Mouse (Mus musculus): Measurements from ENCODE around the gene Eno3. TPM values are rescaled to one million over a fixed set of nuclear protein-coding genes. Genes with fewer than 3 reads are reported as not detected.
A peak's percentile ranks its signal among the peaks of the same experiment; 100 is the strongest.

Eno3 gene
- polyA plus RNA-seq, 1 experiment from 2014 or later, result 468 TPM

- no peak overlapping the region for H3K4me3 ChIP-seq (ENCODE audit: control insufficient read depth in 1 of 2, insufficient read depth in 1 of 2, low read depth in 1 of 2, low read length in 2 of 2)
- ATAC-seq (ENCODE audit: insufficient number of reproducible peaks, insufficient read depth, low FRiP score, low read depth), result no peak
- H3K27me3 ChIP-seq (ENCODE audit: control insufficient read depth, insufficient read depth, low read length), result no peaks in the 10 kb centered on the region
- no peak overlapping the region for H3K9ac ChIP-seq (ENCODE audit: low read length)
- H3K4me1 ChIP-seq (ENCODE audit: control insufficient read depth in 2 of 2, insufficient read depth in 2 of 2, low read length in 2 of 2), result peaks cover 20 to 54% of the 10 kb centered on the region in 2 experiments
- H3K36me3 ChIP-seq (ENCODE audit: control insufficient read depth, insufficient read depth, low read length), result peaks cover 66% of the 10 kb centered on the region
- peak overlapping the region; percentile 99; the same call in 1 of the 2 replicates for H3K4me2 ChIP-seq (ENCODE audit: low read length)
- no peaks in the 10 kb centered on the region for H3K9me3 ChIP-seq (ENCODE audit: control insufficient read depth, low read length)
- WGBS, result 80% methylated on average over 8 of the region's 8 CpGs
- H3K27ac ChIP-seq (replicated peaks in 1 of 2; ENCODE audit: control insufficient read depth in 1 of 2, insufficient read depth in 1 of 2, low read depth in 2 of 2, low read length in 2 of 2), result no peak overlapping the region
Observed at GRCm38 (mm10) chr11:70649185-70649734, 7.7 kb upstream of the Eno3 start.

GRCm38 (mm10) chr11:70650322-70651175 is 6.5 kb upstream of the Eno3 start:
- Histone ChIP-seq H3K4me1 (ENCODE audit: control insufficient read depth in 2 of 2, insufficient read depth in 2 of 2, low read length in 2 of 2) (peaks cover 16 to 49% of the 10 kb centered on the region in 2 experiments), H3K9ac (ENCODE audit: low read length) (peak overlapping the region; percentile 21; the same call in 1 of the 2 replicates), H3K4me2 (ENCODE audit: low read length) (0 out of 2 replicates have a peak overlapping the region, but pooled peaks have one; percentile 12), H3K27me3 (ENCODE audit: control insufficient read depth, insufficient read depth, low read length) (no peaks in the 10 kb centered on the region), H3K36me3 (ENCODE audit: control insufficient read depth, insufficient read depth, low read length) (peaks cover 53% of the 10 kb centered on the region), H3K4me3 (ENCODE audit: control insufficient read depth in 1 of 2, insufficient read depth in 1 of 2, low read depth in 1 of 2, low read length in 2 of 2) (no peak overlapping the region), H3K9me3 (ENCODE audit: control insufficient read depth, low read length) (no peaks in the 10 kb centered on the region), H3K27ac (replicated peaks in 1 of 2; ENCODE audit: control insufficient read depth in 1 of 2, insufficient read depth in 1 of 2, low read depth in 2 of 2, low read length in 2 of 2) (peak overlapping the region in 1 of 2 experiments; percentile 12; a peak in 2 of 4 replicates)
- WGBS, result 68% methylated on average over 12 of the region's 12 CpGs
- ATAC-seq (ENCODE audit: insufficient number of reproducible peaks, insufficient read depth, low FRiP score, low read depth), result no peak

GRCm38 (mm10) chr11:70651391-70651790 is 5.6 kb upstream of the Eno3 start:
- peak overlapping the region; percentile 21; the same call in 1 of the 2 replicates for H3K9ac ChIP-seq (ENCODE audit: low read length)
- peak overlapping the region in 1 of 2 experiments; percentile 12; a peak in 1 of 4 replicates for H3K27ac ChIP-seq (replicated peaks in 1 of 2; ENCODE audit: control insufficient read depth in 1 of 2, insufficient read depth in 1 of 2, low read depth in 2 of 2, low read length in 2 of 2)
- WGBS, result 52% methylated on average over 2 of the region's 2 CpGs
- no peaks in the 10 kb centered on the region for H3K27me3 ChIP-seq (ENCODE audit: control insufficient read depth, insufficient read depth, low read length)
- peaks cover 50% of the 10 kb centered on the region for H3K36me3 ChIP-seq (ENCODE audit: control insufficient read depth, insufficient read depth, low read length)
- no peak for ATAC-seq (ENCODE audit: insufficient number of reproducible peaks, insufficient read depth, low FRiP score, low read depth)
- no peak overlapping the region for H3K4me3 ChIP-seq (ENCODE audit: control insufficient read depth in 1 of 2, insufficient read depth in 1 of 2, low read depth in 1 of 2, low read length in 2 of 2)
- H3K9me3 ChIP-seq (ENCODE audit: control insufficient read depth, low read length), result no peaks in the 10 kb centered on the region
- H3K4me2 ChIP-seq (ENCODE audit: low read length), result peak overlapping the region; percentile 13; the same call in 1 of the 2 replicates
- peaks cover 14 to 45% of the 10 kb centered on the region in 2 experiments for H3K4me1 ChIP-seq (ENCODE audit: control insufficient read depth in 2 of 2, insufficient read depth in 2 of 2, low read length in 2 of 2)

- Histone ChIP-seq H3K4me3 (ENCODE audit: control insufficient read depth in 1 of 2, insufficient read depth in 1 of 2, low read depth in 1 of 2, low read length in 2 of 2) (peak overlapping the region; percentile 79 to 97), H3K36me3 (ENCODE audit: control insufficient read depth, insufficient read depth, low read length) (peaks cover 50% of the 10 kb centered on the region), H3K9me3 (ENCODE audit: control insufficient read depth, low read length) (no peaks in the 10 kb centered on the region), H3K4me2 (ENCODE audit: low read length) (peak overlapping the region; percentile 90), H3K4me1 (ENCODE audit: control insufficient read depth in 2 of 2, insufficient read depth in 2 of 2, low read length in 2 of 2) (peaks cover 21 to 53% of the 10 kb centered on the region in 2 experiments), H3K27ac (replicated peaks in 1 of 2; ENCODE audit: control insufficient read depth in 1 of 2, insufficient read depth in 1 of 2, low read depth in 2 of 2, low read length in 2 of 2) (peak overlapping the region; percentile 21 to 50; a peak in 1 of 4 replicates), H3K9ac (ENCODE audit: low read length) (peak overlapping the region; percentile 99), H3K27me3 (ENCODE audit: control insufficient read depth, insufficient read depth, low read length) (no peaks in the 10 kb centered on the region)
- no peak for ATAC-seq (ENCODE audit: insufficient number of reproducible peaks, insufficient read depth, low FRiP score, low read depth)
- 58% methylated on average over 12 of the region's 12 CpGs for WGBS
Observed at GRCm38 (mm10) chr11:70652029-70652883, 4.7 kb upstream of the Eno3 start.

GRCm38 (mm10) chr11:70652884-70653344 is 4.1 kb upstream of the Eno3 start:
- H3K4me2 ChIP-seq (ENCODE audit: low read length), result peak overlapping the region; percentile 90
- H3K27ac ChIP-seq (replicated peaks in 1 of 2; ENCODE audit: control insufficient read depth in 1 of 2, insufficient read depth in 1 of 2, low read depth in 2 of 2, low read length in 2 of 2), result peak overlapping the region; percentile 50 to 98; a peak in 3 of 4 replicates
- ATAC-seq (ENCODE audit: insufficient number of reproducible peaks, insufficient read depth, low FRiP score, low read depth), result no peak
- H3K4me1 ChIP-seq (ENCODE audit: control insufficient read depth in 2 of 2, insufficient read depth in 2 of 2, low read length in 2 of 2), result peaks cover 27 to 54% of the 10 kb centered on the region in 2 experiments
- H3K9ac ChIP-seq (ENCODE audit: low read length), result peak overlapping the region; percentile 99
- H3K4me3 ChIP-seq (ENCODE audit: control insufficient read depth in 1 of 2, insufficient read depth in 1 of 2, low read depth in 1 of 2, low read length in 2 of 2), result peak overlapping the region; percentile 79 to 97
- peaks cover 50% of the 10 kb centered on the region for H3K36me3 ChIP-seq (ENCODE audit: control insufficient read depth, insufficient read depth, low read length)
- WGBS, result 48% methylated on average over 6 of the region's 6 CpGs
- H3K9me3 ChIP-seq (ENCODE audit: control insufficient read depth, low read length), result no peaks in the 10 kb centered on the region
- no peaks in the 10 kb centered on the region for H3K27me3 ChIP-seq (ENCODE audit: control insufficient read depth, insufficient read depth, low read length)

GRCm38 (mm10) chr11:70653345-70654197 is 3.4 kb upstream of the Eno3 start:
- Histone ChIP-seq H3K36me3 (ENCODE audit: control insufficient read depth, insufficient read depth, low read length) (peaks cover 51% of the 10 kb centered on the region), H3K4me3 (ENCODE audit: control insufficient read depth in 1 of 2, insufficient read depth in 1 of 2, low read depth in 1 of 2, low read length in 2 of 2) (peak overlapping the region; percentile 79 to 97), H3K4me1 (ENCODE audit: control insufficient read depth in 2 of 2, insufficient read depth in 2 of 2, low read length in 2 of 2) (peaks cover 34 to 54% of the 10 kb centered on the region in 2 experiments), H3K27me3 (ENCODE audit: control insufficient read depth, insufficient read depth, low read length) (no peaks in the 10 kb centered on the region), H3K4me2 (ENCODE audit: low read length) (peak overlapping the region; percentile 90), H3K9me3 (ENCODE audit: control insufficient read depth, low read length) (no peaks in the 10 kb centered on the region), H3K27ac (replicated peaks in 1 of 2; ENCODE audit: control insufficient read depth in 1 of 2, insufficient read depth in 1 of 2, low read depth in 2 of 2, low read length in 2 of 2) (peak overlapping the region; percentile 90 to 98), H3K9ac (ENCODE audit: low read length) (peak overlapping the region; percentile 99)
- 0 out of 2 replicates have a peak, but pooled peaks have one; percentile 3 for ATAC-seq (ENCODE audit: insufficient number of reproducible peaks, insufficient read depth, low FRiP score, low read depth)
- under 1% methylated on average over 62 of the region's 63 CpGs for WGBS
